In the genomic region with DNA sequence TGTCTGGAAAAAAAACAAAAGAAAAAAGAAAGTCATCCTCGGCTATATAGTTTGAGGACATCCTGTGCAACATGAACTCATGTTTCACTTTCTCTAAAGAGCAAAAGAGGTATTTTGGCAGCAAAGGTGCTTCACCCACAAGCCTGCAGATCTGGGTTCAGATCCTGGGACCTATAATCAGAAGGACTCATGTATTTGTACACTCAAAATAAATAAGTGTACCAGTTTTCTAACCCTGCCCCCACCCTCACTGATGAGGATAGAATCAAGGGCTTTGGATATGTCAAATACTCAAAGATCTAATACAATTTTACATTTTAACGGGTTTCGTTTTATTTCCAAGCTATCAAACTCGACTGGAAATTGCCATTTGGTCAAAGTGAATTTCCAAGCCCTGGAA, we compare ENCODE assay signal across 25 mouse cellular contexts. TPM values are rescaled to one million over a fixed set of nuclear protein-coding genes. Genes with fewer than 3 reads are reported as not detected.
DNase-seq lines count a peak whose midpoint lies in the region; ATAC-seq and TF ChIP-seq lines count a peak whose summit lies in the region.
"Had no signal": no experiment of that assay in that cellular context is flagged by ENCODE, and none has a peak within 500 bp of the region (broad histone marks: within the 10 kb centered on the region; RNA-seq: fewer than 3 reads in every experiment).

No protein-coding gene starts in this region.

- peak; percentile 84 for DNase-seq in heart, adult 11 months
- DNase-seq in heart, postnatal 10 days, result no peak
- peak; percentile 61 for DNase-seq in A20 (ENCODE audit: low read depth, low spot score)
- DNase-seq in MEL (ENCODE audit: low read depth, low spot score), result no peak
- DNase-seq in liver, embryonic 14.5 days (ENCODE audit: low read depth in 3 of 3, low spot score in 3 of 3), result no peak
- no peak for DNase-seq in lung, postnatal 36 days
- DNase-seq in layer of hippocampus, adult 18-20 months (ENCODE audit: low spot score in 2 of 2), result no peak
- DNase-seq: adrenal gland, postnatal 10 days; cerebellum, adult 11 months; cerebellum, adult 9-11 months; cerebellum, postnatal 36 days; gastrocnemius, postnatal 10 days; heart, postnatal 14 days had no signal

- no peak for TF ChIP-seq CTCF in MEL (IDR thresholded peaks at IDR 0.05 in 2 of 3, conservative IDR thresholded peaks at IDR 0.05 in 1 of 3; ENCODE audit: control insufficient read depth in 1 of 3, insufficient read depth in 1 of 3, low read depth in 2 of 3, low read length in 3 of 3, poor library complexity in 1 of 3, severe bottlenecking in 1 of 3)
- TF ChIP-seq CTCF in liver, embryonic 14.5 days (IDR thresholded peaks at IDR 0.05; ENCODE audit: low read depth), result no peak

- no peak overlapping the region; the same call in 1 of the 2 replicates for H3K9ac ChIP-seq in MEL (ENCODE audit: control insufficient read depth, low read depth, low read length, poor library complexity, severe bottlenecking)
- H3K9ac ChIP-seq in liver, embryonic 14.5 days (replicated peaks), result no peak overlapping the region
- no peak overlapping the region for H3K9ac ChIP-seq in kidney, embryonic 14.5 days (ENCODE audit: low read depth, low read length)
- H3K9ac ChIP-seq: embryonic facial prominence, embryonic 13.5 days; forebrain, embryonic 12.5 days; hindbrain, embryonic 13.5 days had no signal

- no peak for TF ChIP-seq EP300 in MEL (IDR thresholded peaks at IDR 0.05; ENCODE audit: low read depth in 1 of 2, low read length in 2 of 2)
- no peak for TF ChIP-seq EP300 in liver, embryonic 14.5 days (IDR thresholded peaks at IDR 0.05; ENCODE audit: low read depth)

- H3K79me2 ChIP-seq in MEL (ENCODE audit: control insufficient read depth, insufficient read depth, low read length, poor library complexity), result peaks cover 35% of the 10 kb centered on the region

- H3K36me3 ChIP-seq in MEL (ENCODE audit: control insufficient read depth in 1 of 2, insufficient read depth in 2 of 2, low read length in 2 of 2), result peaks cover 3 to 22% of the 10 kb centered on the region in 2 experiments; a peak in 3 of 4 replicates
- H3K36me3 ChIP-seq in liver, embryonic 14.5 days (replicated peaks; ENCODE audit: control insufficient read depth, insufficient read depth, low read depth), result no peaks in the 10 kb centered on the region
- no peaks in the 10 kb centered on the region for H3K36me3 ChIP-seq in kidney, embryonic 14.5 days (ENCODE audit: control insufficient read depth, insufficient read depth, low read length)
- H3K36me3 ChIP-seq: embryonic facial prominence, embryonic 13.5 days; forebrain, embryonic 12.5 days; hindbrain, embryonic 13.5 days had no signal

- no peak for TF ChIP-seq RAD21 in MEL (IDR thresholded peaks at IDR 0.05; ENCODE audit: low read depth, low read length)

- ATAC-seq in liver, embryonic 14.5 days (ENCODE audit: insufficient read depth), result no peak
- ATAC-seq in kidney, embryonic 14.5 days (ENCODE audit: low FRiP score, low TSS enrichment), result no peak
- ATAC-seq: inflammation-experienced regulatory T-cells, adult 6 months; intestine, postnatal 0 days had no signal

- intact Hi-C loops in heart, postnatal 10 days (cut with DNase I), result loop anchor here (5.0 to 10.0 kb wide), 2 partner anchors 190 to 228 kb away; a partner anchor contains a TSS

- no peaks in the 10 kb centered on the region for H3K9me3 ChIP-seq in MEL (replicated peaks; ENCODE audit: insufficient read depth, low read length)
- H3K9me3 ChIP-seq in liver, embryonic 14.5 days (ENCODE audit: control insufficient read depth, low read length), result no peaks in the 10 kb centered on the region
- no peaks in the 10 kb centered on the region for H3K9me3 ChIP-seq in kidney, embryonic 14.5 days (ENCODE audit: control insufficient read depth, low read length)
- H3K9me3 ChIP-seq: embryonic facial prominence, embryonic 13.5 days; forebrain, embryonic 12.5 days; G1E; hindbrain, embryonic 13.5 days had no signal

- peak overlapping the region; percentile 95 for H3K4me2 ChIP-seq in liver, embryonic 14.5 days (ENCODE audit: low read depth)
- H3K4me2 ChIP-seq in kidney, embryonic 14.5 days (replicated peaks; ENCODE audit: low read depth, low read length), result no peak overlapping the region

- no peak overlapping the region for H3K27ac ChIP-seq in MEL (ENCODE audit: control insufficient read depth, low read depth, low read length)
- H3K27ac ChIP-seq in liver, embryonic 14.5 days, result no peak overlapping the region
- H3K27ac ChIP-seq in kidney, embryonic 14.5 days (ENCODE audit: low read depth, low read length), result no peak overlapping the region
- H3K27ac ChIP-seq: embryonic facial prominence, embryonic 13.5 days; forebrain, embryonic 12.5 days; hindbrain, embryonic 13.5 days had no signal

- no peak overlapping the region for H3K4me3 ChIP-seq in MEL (ENCODE audit: control insufficient read depth in 1 of 2, insufficient read depth in 1 of 2, low read depth in 2 of 2, low read length in 2 of 2)
- H3K4me3 ChIP-seq in liver, embryonic 14.5 days (ENCODE audit: insufficient read depth in 1 of 2, low read depth in 2 of 2, low read length in 2 of 2), result no peak overlapping the region
- no peak overlapping the region for H3K4me3 ChIP-seq in kidney, embryonic 14.5 days (ENCODE audit: low read length)

- no peaks in the 10 kb centered on the region for H3K27me3 ChIP-seq in MEL (ENCODE audit: control insufficient read depth in 1 of 2, insufficient read depth in 2 of 2, low read length in 2 of 2)
- H3K27me3 ChIP-seq in liver, embryonic 14.5 days (ENCODE audit: control insufficient read depth, insufficient read depth, low read length), result no peaks in the 10 kb centered on the region
- H3K27me3 ChIP-seq in kidney, embryonic 14.5 days (ENCODE audit: control insufficient read depth, insufficient read depth, low read length), result no peaks in the 10 kb centered on the region
- H3K27me3 ChIP-seq: embryonic facial prominence, embryonic 13.5 days; forebrain, embryonic 12.5 days; hindbrain, embryonic 13.5 days had no signal

- peaks cover 10 to 14% of the 10 kb centered on the region in 2 experiments for H3K4me1 ChIP-seq in MEL (ENCODE audit: control insufficient read depth in 1 of 2, insufficient read depth in 2 of 2, low read length in 2 of 2)
- peaks cover 10 to 22% of the 10 kb centered on the region in 2 experiments; a peak in 3 of 4 replicates for H3K4me1 ChIP-seq in liver, embryonic 14.5 days (replicated peaks; ENCODE audit: control insufficient read depth in 2 of 2, insufficient read depth in 2 of 2, low read length in 1 of 2)
- H3K4me1 ChIP-seq in kidney, embryonic 14.5 days (ENCODE audit: control insufficient read depth, insufficient read depth, low read length), result peaks cover 9% of the 10 kb centered on the region; the same call in 1 of the 2 replicates

- TF ChIP-seq POLR2A in MEL (IDR thresholded peaks at IDR 0.05; ENCODE audit: control insufficient read depth in 1 of 2, insufficient read depth in 1 of 2, low read depth in 1 of 2, low read length in 2 of 2, poor library complexity in 1 of 2), result no peak

- WGBS in liver, embryonic 14.5 days (ENCODE audit: insufficient replicate concordance), result 59% methylated on average over 4 of the region's 4 CpGs
- 77% methylated on average over 4 of the region's 4 CpGs for WGBS in kidney, embryonic 14.5 days

RNA-seq across cellular contexts. Expression of a gene that starts 1.3 kb away (rescaled TPM):
- total RNA-seq in heart, postnatal 10 days (2021), result 10 to 100 TPM; 37.1 to 43.3 TPM
- 20.4 and 21.7 TPM in 2 replicates for total RNA-seq in MEL (2012; rRNA removed)
- polyA plus RNA-seq in MEL (2012; ENCODE audit: insufficient read depth in 1 of 2, insufficient read length in 2 of 2, low read depth in 1 of 2, low replicate concordance in 2 of 2, missing spikeins in 1 of 2), result 10 to 100 TPM in 1 of 2 experiments, not detected in 1; 21.2 TPM
- 6.9 and 8.7 TPM in 2 replicates for polyA plus RNA-seq in liver, embryonic 14.5 days (2012; rRNA removed)
- 3.4 and 4.9 TPM in 2 replicates for polyA plus RNA-seq in liver, embryonic 14.5 days (2014; fragmentation: Nextera tagmentation; extraction: Ambion mirVana)
- 100 to 1,000 TPM; 102 to 105 TPM for total RNA-seq in layer of hippocampus, adult 18-20 months (2021)
- polyA plus RNA-seq in kidney, embryonic 14.5 days (2014; fragmentation: Nextera tagmentation; extraction: Ambion mirVana), result 6.6 and 12.7 TPM in 2 replicates

RNA-seq across cellular contexts. Expression of a gene that starts 1.8 kb away (rescaled TPM):
- 1 to 10 TPM in 1 of 2 experiments, under 1 TPM in 1; 0.31 to 1.3 TPM for total RNA-seq in heart, postnatal 10 days (2021)
- total RNA-seq in MEL (2012; rRNA removed), result 0.04 TPM in 1 of 2 replicates, not detected in the other
- polyA plus RNA-seq in MEL (2012; ENCODE audit: insufficient read depth in 1 of 2, insufficient read length in 2 of 2, low read depth in 1 of 2, low replicate concordance in 2 of 2, missing spikeins in 1 of 2), result not detected
- polyA plus RNA-seq in liver, embryonic 14.5 days (2012; rRNA removed), result not detected in 2 replicates
- not detected in 2 replicates for polyA plus RNA-seq in liver, embryonic 14.5 days (2014; fragmentation: Nextera tagmentation; extraction: Ambion mirVana)
- 1 to 10 TPM; 2.0 to 3.8 TPM for total RNA-seq in layer of hippocampus, adult 18-20 months (2021)
- polyA plus RNA-seq in kidney, embryonic 14.5 days (2014; fragmentation: Nextera tagmentation; extraction: Ambion mirVana), result not detected in 2 replicates
- total RNA-seq: adrenal gland, postnatal 4 days; hematopoietic stem cell, adult 5-6 weeks had no signal
- polyA plus RNA-seq: brain, embryonic 14.5 days; embryonic facial prominence, embryonic 13.5 days; forebrain, embryonic 12.5 days; G1E; gonadal fat pad, adult 2 months; heart, embryonic 14.5 days; hindbrain, embryonic 13.5 days; inflammation-experienced regulatory T-cells, adult 6 months; intestine, postnatal 0 days had no signal

RNA-seq across cellular contexts. Expression of a gene that starts 2.6 kb away (rescaled TPM):
- total RNA-seq in heart, postnatal 10 days (2021), result 10 to 100 TPM; 63.9 to 67.6 TPM
- total RNA-seq in MEL (2012; rRNA removed), result 275 and 283 TPM in 2 replicates
- 100 to 1,000 TPM in 1 of 2 experiments, not detected in 1; 253 TPM for polyA plus RNA-seq in MEL (2012; ENCODE audit: insufficient read depth in 1 of 2, insufficient read length in 2 of 2, low read depth in 1 of 2, low replicate concordance in 2 of 2, missing spikeins in 1 of 2)
- polyA plus RNA-seq in liver, embryonic 14.5 days (2012; rRNA removed), result 82.3 and 93.1 TPM in 2 replicates
- polyA plus RNA-seq in liver, embryonic 14.5 days (2014; fragmentation: Nextera tagmentation; extraction: Ambion mirVana), result 164 and 166 TPM in 2 replicates
- total RNA-seq in layer of hippocampus, adult 18-20 months (2021), result 10 to 100 TPM; 52.4 TPM
- polyA plus RNA-seq in kidney, embryonic 14.5 days (2014; fragmentation: Nextera tagmentation; extraction: Ambion mirVana), result 225 and 322 TPM in 2 replicates

RNA-seq across cellular contexts. Expression of a gene that starts 5.3 kb away (rescaled TPM):
- total RNA-seq in heart, postnatal 10 days (2021), result not detected
- 0.04 TPM in 1 of 2 replicates, not detected in the other for total RNA-seq in MEL (2012; rRNA removed)
- under 1 TPM in 1 of 2 experiments, not detected in 1; 0.13 TPM for polyA plus RNA-seq in MEL (2012; ENCODE audit: insufficient read depth in 1 of 2, insufficient read length in 2 of 2, low read depth in 1 of 2, low replicate concordance in 2 of 2, missing spikeins in 1 of 2)
- polyA plus RNA-seq in liver, embryonic 14.5 days (2012; rRNA removed), result not detected in 2 replicates
- polyA plus RNA-seq in liver, embryonic 14.5 days (2014; fragmentation: Nextera tagmentation; extraction: Ambion mirVana), result not detected in 2 replicates
- not detected for total RNA-seq in layer of hippocampus, adult 18-20 months (2021)
- 0.04 and 0.07 TPM in 2 replicates for polyA plus RNA-seq in kidney, embryonic 14.5 days (2014; fragmentation: Nextera tagmentation; extraction: Ambion mirVana)
- total RNA-seq: adrenal gland, postnatal 10 days; adrenal gland, postnatal 4 days; gastrocnemius, postnatal 10 days; heart, postnatal 14 days; hematopoietic stem cell, adult 5-6 weeks had no signal
- polyA plus RNA-seq: brain, embryonic 14.5 days; embryonic facial prominence, embryonic 13.5 days; forebrain, embryonic 12.5 days; heart, embryonic 14.5 days; inflammation-experienced regulatory T-cells, adult 6 months had no signal

RNA-seq across cellular contexts. Expression of a gene that starts 25.1 kb away (rescaled TPM):
- total RNA-seq in heart, postnatal 10 days (2021), result 1 to 10 TPM; 5.8 to 6.0 TPM
- total RNA-seq in MEL (2012; rRNA removed), result 11.7 and 13.9 TPM in 2 replicates
- 10 to 100 TPM in 1 of 2 experiments, not detected in 1; 69.9 TPM for polyA plus RNA-seq in MEL (2012; ENCODE audit: insufficient read depth in 1 of 2, insufficient read length in 2 of 2, low read depth in 1 of 2, low replicate concordance in 2 of 2, missing spikeins in 1 of 2)
- 2.4 and 2.9 TPM in 2 replicates for polyA plus RNA-seq in liver, embryonic 14.5 days (2012; rRNA removed)
- 1.9 and 2.1 TPM in 2 replicates for polyA plus RNA-seq in liver, embryonic 14.5 days (2014; fragmentation: Nextera tagmentation; extraction: Ambion mirVana)
- 10 to 100 TPM; 75.4 to 81.1 TPM for total RNA-seq in layer of hippocampus, adult 18-20 months (2021)
- polyA plus RNA-seq in kidney, embryonic 14.5 days (2014; fragmentation: Nextera tagmentation; extraction: Ambion mirVana), result 17.1 and 24.3 TPM in 2 replicates

Comparison
In these comparisons a context has a peak if more than half of its experiments do, and no peak if none do; other contexts are left out.
1. DNase-seq: peak in heart, adult 11 months (single experiment) and A20 (single experiment); none in heart, postnatal 10 days (0 of 2), MEL (single experiment), liver, embryonic 14.5 days (0 of 3), lung, postnatal 36 days (single experiment) and layer of hippocampus, adult 18-20 months (0 of 2).